Mouse (Mus musculus) kidney, postnatal 0 days (tissue): ENCODE measurements at regions not wholly inside any gene's neighbourhood (a gene's known extent, or its start where the extent isn't known, plus 50 kb on each side); places are given as distances from the start of the nearest gene placed in this dataset.

Experiments used
- ATAC-seq: fragments of 200-750 bp; cut with Nextera tagmentation; replicated peaks from 2 replicates; pipeline ENCODE4 v1.8.0; 2017; ENCODE audit warnings: low read depth, moderate number of reproducible peaks, moderate TSS enrichment, moderate library complexity; ENCODE audit not compliant: low FRiP score
- DNase-seq: peaks from one replicate; pipeline ENCODE4 v3.0.0-alpha.2; 2016; ENCODE audit warnings: low spot score
- H3K27ac ChIP-seq: fragments of 300-500 bp; sonication (generic); 2 replicates; pipeline ENCODE4 v1.5.1; 2014; ENCODE audit warnings: mild to moderate bottlenecking
- H3K27me3 ChIP-seq: fragments of 300-500 bp; sonication (generic); 2 replicates; pipeline ENCODE4 v1.6.1; 2014; ENCODE audit warnings: low read length, mixed read lengths; ENCODE audit not compliant: insufficient read depth
- H3K36me3 ChIP-seq: fragments of 300-500 bp; sonication (generic); 2 replicates; pipeline ENCODE4 v1.6.1; 2014; ENCODE audit warnings: low read length, mixed read lengths; ENCODE audit not compliant: insufficient read depth
- H3K4me1 ChIP-seq: fragments of 300-500 bp; sonication (generic); replicated peaks from 2 replicates; pipeline ENCODE4 v1.6.1; 2014; ENCODE audit warnings: antibody characterized with exemption, low read length, mixed read lengths; ENCODE audit not compliant: insufficient read depth
- H3K4me2 ChIP-seq: fragments of 300-500 bp; sonication (generic); 2 replicates; pipeline ENCODE4 v1.6.1; 2014; ENCODE audit warnings: mild to moderate bottlenecking, low read length, moderate library complexity, mixed read lengths
- H3K4me3 ChIP-seq: fragments of 300-500 bp; sonication (generic); replicated peaks from 2 replicates; pipeline ENCODE4 v1.5.1; 2014; ENCODE audit warnings: low read depth, low read length
- H3K9ac ChIP-seq: fragments of 300-500 bp; sonication (generic); 2 replicates; pipeline ENCODE4 v1.6.1; 2014; ENCODE audit warnings: low read depth, low read length
- H3K9me3 ChIP-seq: fragments of 300-500 bp; sonication (generic); replicated peaks from 2 replicates; pipeline ENCODE4 v1.6.1; 2016; ENCODE audit warnings: low read length, inconsistent platforms, mixed read lengths
- CTCF ChIP-seq: IDR thresholded peaks from 2 replicates; pipeline ENCODE4 v1.5.1; 2016; ENCODE audit warnings: antibody characterized with exemption, low read depth, mild to moderate bottlenecking, moderate library complexity
- WGBS: fragments of 180-500 bp; shearing (Covaris S2); extraction: QIAGEN DNeasy Blood & Tissue Kit; methylation state at CpG from one replicate; pipeline ENCODE4 v1.1.7; 2014; 5-methylcytosine and 5-hydroxymethylcytosine counted together

DNA sequence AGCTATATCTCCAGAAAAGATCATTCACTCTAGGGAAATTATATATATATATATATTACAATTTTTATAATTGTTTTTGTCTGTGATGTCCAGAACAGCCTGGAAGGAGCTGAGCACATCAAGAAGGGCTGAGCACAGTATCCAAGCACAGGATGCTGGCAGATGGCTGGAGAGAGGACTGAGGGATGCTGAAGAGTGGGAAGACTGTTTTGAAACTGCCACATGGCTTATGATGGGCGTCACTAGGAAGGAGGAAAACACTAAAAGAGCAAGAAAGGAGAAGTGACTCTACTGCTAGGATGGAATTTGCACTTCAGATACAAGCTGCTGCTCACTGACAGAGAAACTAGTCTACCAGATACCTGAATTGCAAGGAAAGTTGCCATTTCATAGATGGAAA lies 50.4 kb upstream of the Atg10 start:
- H3K9me3 ChIP-seq, result no peaks in the 10 kb centered on the region
- no peak overlapping the region for H3K27ac ChIP-seq
- H3K9ac ChIP-seq, result no peak overlapping the region
- 84% methylated on average over 1 of the region's 1 CpGs for WGBS
- DNase-seq (no peak), ATAC-seq (no peak)
- H3K4me3 ChIP-seq, result no peak overlapping the region
- no peak for TF ChIP-seq CTCF
- H3K4me1 ChIP-seq, result 0 out of 2 replicates have a peak, but pooled peaks cover 5% of the 10 kb centered on the region
- H3K27me3 ChIP-seq, result no peaks in the 10 kb centered on the region
- H3K36me3 ChIP-seq, result no peaks in the 10 kb centered on the region
- H3K4me2 ChIP-seq, result no peak overlapping the region

DNA sequence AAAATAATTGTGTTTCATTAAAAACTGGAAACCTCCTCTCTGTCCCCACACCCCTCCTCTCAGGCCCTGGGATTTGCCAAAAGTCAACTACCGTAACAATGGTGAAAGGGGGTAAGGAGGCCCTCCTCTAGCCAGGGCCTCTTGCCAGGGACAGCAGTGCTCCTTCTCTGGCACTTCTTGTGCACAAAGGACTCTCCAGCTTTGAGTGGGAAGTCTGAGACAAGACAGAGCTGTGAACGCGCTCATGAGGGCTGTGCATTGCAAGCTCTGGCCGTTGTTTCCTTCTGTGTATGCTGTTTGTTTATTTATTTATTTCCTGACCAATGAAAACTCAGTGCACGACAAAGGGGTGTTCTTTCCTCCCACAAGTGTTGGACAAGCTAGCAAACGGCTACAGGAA lies 50.8 kb upstream of the Atg10 start:
- Histone ChIP-seq H3K36me3 (no peaks in the 10 kb centered on the region), H3K4me1 (0 out of 2 replicates have a peak, but pooled peaks cover 5% of the 10 kb centered on the region), H3K4me2 (0 out of 2 replicates have a peak overlapping the region, but pooled peaks have one; percentile 21), H3K4me3 (no peak overlapping the region), H3K27ac (no peak overlapping the region), H3K9ac (no peak overlapping the region), H3K27me3 (no peaks in the 10 kb centered on the region), H3K9me3 (no peaks in the 10 kb centered on the region)
- WGBS, result 51% methylated on average over 6 of the region's 6 CpGs
- TF ChIP-seq CTCF, result no peak
- ATAC-seq (no peak), DNase-seq (peak; percentile 45)

GRCm38 (mm10) chr13:91279487-91279886 lies 55.7 kb upstream of the Atg10 start:
- ATAC-seq, result no peak
- Histone ChIP-seq H3K4me3 (no peak overlapping the region), H3K27ac (no peak overlapping the region), H3K9ac (no peak overlapping the region), H3K4me2 (no peak overlapping the region), H3K36me3 (no peaks in the 10 kb centered on the region), H3K27me3 (no peaks in the 10 kb centered on the region), H3K9me3 (no peaks in the 10 kb centered on the region), H3K4me1 (0 out of 2 replicates have a peak, but pooled peaks cover 4% of the 10 kb centered on the region)
- WGBS, result 80% methylated on average over 3 of the region's 3 CpGs
- no peak for DNase-seq
- no peak for TF ChIP-seq CTCF

- DNase-seq (no peak), ATAC-seq (no peak)
- Histone ChIP-seq H3K36me3 (no peaks in the 10 kb centered on the region), H3K4me2 (no peak overlapping the region), H3K4me3 (no peak overlapping the region), H3K4me1 (no peaks in the 10 kb centered on the region), H3K9me3 (no peaks in the 10 kb centered on the region), H3K27me3 (no peaks in the 10 kb centered on the region), H3K9ac (no peak overlapping the region), H3K27ac (no peak overlapping the region)
- WGBS, result 74% methylated on average over 7 of the region's 7 CpGs
- TF ChIP-seq CTCF, result no peak
Observed at GRCm38 (mm10) chr13:91295552-91296170, 71.9 kb upstream of the Atg10 start.

GRCm38 (mm10) chr13:91296521-91297160 lies 72.9 kb upstream of the Atg10 start:
- H3K4me3 ChIP-seq, result no peak overlapping the region
- no peak overlapping the region for H3K4me2 ChIP-seq
- H3K9me3 ChIP-seq, result no peaks in the 10 kb centered on the region
- H3K4me1 ChIP-seq, result no peaks in the 10 kb centered on the region
- H3K36me3 ChIP-seq, result no peaks in the 10 kb centered on the region
- DNase-seq, result no peak
- no peak for TF ChIP-seq CTCF
- WGBS, result 80% methylated on average over 5 of the region's 5 CpGs
- H3K27ac ChIP-seq, result no peak overlapping the region
- H3K9ac ChIP-seq, result no peak overlapping the region
- H3K27me3 ChIP-seq, result no peaks in the 10 kb centered on the region
- ATAC-seq, result no peak

DNA sequence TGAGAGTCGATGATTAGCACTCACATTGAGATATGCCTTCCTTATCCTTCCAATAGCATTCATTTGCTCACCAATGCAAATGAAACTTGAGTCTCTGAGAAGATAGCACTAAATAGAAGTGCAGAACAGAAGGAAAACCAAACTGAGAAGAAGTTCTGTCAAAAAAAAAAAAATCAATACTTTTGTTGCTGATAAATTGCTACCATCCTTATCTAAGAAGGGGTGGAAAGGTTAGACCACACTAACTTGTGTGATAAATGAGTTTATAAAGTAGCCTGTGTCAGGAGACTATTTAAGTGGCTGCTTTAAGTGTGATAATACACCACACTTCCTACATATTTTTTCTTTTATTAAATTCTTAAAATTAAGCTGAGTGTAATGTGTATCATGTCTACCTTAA lies 78.1 kb upstream of the Atg10 start:
- Histone ChIP-seq H3K36me3 (no peaks in the 10 kb centered on the region), H3K9me3 (no peaks in the 10 kb centered on the region), H3K4me2 (no peak overlapping the region), H3K9ac (no peak overlapping the region), H3K27me3 (no peaks in the 10 kb centered on the region), H3K4me1 (no peaks in the 10 kb centered on the region), H3K4me3 (no peak overlapping the region), H3K27ac (no peak overlapping the region)
- DNase-seq, result no peak
- TF ChIP-seq CTCF, result no peak
- ATAC-seq, result no peak
- 88% methylated on average over 1 of the region's 1 CpGs for WGBS
